Mouse (Mus musculus) embryonic fibroblast, embryonic 13.5 days (primary cell): Measurements from ENCODE around the gene Jtb.

Source experiments
- CTCF ChIP-seq: IDR thresholded peaks from 2 replicates; pipeline ENCODE4 v1.5.1; 2011; ENCODE audit warnings: mild to moderate bottlenecking, control low read depth, low read length, moderate library complexity, borderline replicate concordance; ENCODE audit not compliant: insufficient read depth
- POLR2A ChIP-seq: IDR thresholded peaks from 2 replicates; pipeline ENCODE4 v1.6.1; 2011; ENCODE audit warnings: low read depth, mild to moderate bottlenecking, control low read depth, low read length, moderate library complexity

DNA sequence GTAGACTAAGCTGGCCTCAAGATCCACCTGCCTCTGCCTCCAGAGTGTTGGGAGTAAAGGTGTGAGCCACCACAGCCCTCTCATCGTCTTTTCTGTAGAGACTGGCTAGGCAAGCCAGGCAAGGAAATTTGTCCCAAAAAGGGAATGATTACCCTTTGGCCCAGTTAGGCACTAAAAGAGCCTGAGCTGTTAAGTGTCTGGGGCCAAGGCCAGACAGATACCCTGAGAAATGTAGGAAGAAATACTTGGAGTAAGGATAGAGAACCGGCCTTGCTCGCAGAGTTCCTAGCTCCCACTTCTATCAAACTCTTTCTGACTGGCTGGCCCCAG is 16.2 kb downstream of the Jtb start:
- TF ChIP-seq CTCF, result no peak
- TF ChIP-seq POLR2A, result 0 out of 2 replicates have a peak, but pooled peaks have one; percentile 68
